Mouse (Mus musculus): ENCODE results near the gene Dusp13.

DNA sequence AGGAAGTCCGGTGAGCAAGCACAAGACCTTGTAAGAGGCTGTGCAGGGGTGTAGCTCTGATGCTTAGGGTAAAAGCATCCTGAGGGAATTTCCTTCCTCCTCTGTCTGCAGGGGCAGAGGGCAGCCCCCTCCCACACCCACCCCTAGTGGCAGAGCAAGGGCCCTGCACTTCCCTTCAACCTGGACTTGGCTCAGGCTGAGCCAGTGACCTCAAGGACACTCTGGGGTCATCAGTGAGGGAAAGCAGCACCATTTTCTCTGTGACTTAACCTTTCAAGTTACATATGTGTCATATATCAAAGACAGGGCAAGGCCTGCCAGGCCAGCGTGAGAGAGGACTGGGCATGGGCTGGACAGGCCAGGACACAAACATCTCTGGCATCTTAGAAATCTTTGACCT lies 41.4 kb downstream of the Dusp13 start:
- TF ChIP-seq CTCF (IDR thresholded peaks at IDR 0.05; ENCODE audit: borderline replicate concordance, insufficient read depth, low read length): no peak
- TF ChIP-seq POLR2A (IDR thresholded peaks at IDR 0.05; ENCODE audit: low read depth, low read length): no peak

Data from embryonic fibroblast, embryonic 13.5 days (primary cell).